Mouse (Mus musculus) CD4-positive, CD25-positive, alpha-beta regulatory T cell, adult 2 months (primary cell): Measurements from ENCODE around the gene H2-Aa.

ENCODE experiments used
- DNase-seq: peaks from one replicate; pipeline ENCODE4 v3.0.0-alpha.2; 2012; ENCODE audit warnings: low read depth, low spot score

Gene H2-Aa

DNA sequence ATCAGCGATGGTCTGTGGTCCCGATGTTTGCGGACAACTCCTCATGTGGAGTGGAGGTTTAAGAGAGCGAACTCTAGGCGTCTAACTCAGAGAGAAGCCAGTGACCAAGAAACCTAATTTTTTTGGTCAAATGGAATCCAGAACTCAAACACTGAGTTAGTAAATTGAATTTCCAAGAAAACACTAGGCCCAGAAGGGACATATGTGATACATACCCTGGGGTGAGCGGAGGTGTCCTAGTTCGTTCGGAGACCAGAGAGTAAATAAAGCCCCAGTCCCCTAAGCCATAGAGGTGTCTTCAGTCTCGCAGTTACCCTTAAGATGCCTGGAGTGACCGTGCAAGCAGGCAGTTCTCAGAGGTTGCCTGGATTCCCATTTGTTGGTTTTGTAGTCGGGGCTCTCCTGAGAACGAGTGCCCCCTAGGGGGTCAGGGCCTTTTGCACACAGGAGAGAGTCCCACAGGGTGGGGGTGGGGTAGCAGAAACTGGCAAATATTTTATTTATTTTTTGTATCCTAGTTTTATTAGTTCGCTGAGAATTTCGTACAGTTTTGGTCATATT, 23.7 kb downstream of the H2-Aa start:
- DNase-seq: peak; percentile 54

DNA sequence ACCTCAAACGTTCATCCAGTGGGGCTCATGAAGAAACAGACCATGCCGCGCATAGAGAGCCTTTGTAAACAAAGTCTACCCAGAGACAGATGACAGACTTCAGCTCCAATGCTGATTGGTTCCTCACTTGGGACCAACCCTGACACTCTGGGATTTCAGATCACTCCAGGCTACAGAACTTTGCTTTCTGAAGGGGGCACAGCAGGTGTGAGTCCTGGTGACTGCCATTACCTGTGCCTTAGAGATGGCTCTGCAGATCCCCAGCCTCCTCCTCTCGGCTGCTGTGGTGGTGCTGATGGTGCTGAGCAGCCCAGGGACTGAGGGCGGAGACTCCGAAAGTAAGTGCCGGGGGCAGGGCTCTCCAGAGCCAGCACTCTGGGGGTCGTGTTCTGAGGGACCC, 24.6 kb downstream of the H2-Aa start:
- peak; percentile 91 for DNase-seq

DNA sequence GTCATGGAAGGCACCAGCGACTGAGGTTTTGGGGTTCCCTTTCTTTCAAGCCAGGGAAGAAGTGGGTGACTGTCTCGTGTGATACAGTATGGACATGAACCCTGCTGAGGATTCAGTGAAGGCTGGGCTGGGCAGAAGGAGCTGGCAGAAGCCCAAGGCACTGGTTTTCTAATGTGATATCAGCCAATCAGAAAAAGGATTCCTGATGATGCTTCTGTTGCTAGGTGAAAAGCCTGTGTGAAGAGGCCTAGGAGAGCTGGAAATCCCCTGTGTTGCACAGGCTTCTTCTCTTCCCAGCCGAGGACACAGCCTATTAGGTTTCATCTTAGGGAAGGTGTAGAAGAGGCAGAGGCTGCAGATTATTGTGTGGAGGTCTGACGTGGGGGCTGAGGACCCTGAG, 26.1 kb downstream of the H2-Aa start:
- DNase-seq: peak; percentile 90

DNA sequence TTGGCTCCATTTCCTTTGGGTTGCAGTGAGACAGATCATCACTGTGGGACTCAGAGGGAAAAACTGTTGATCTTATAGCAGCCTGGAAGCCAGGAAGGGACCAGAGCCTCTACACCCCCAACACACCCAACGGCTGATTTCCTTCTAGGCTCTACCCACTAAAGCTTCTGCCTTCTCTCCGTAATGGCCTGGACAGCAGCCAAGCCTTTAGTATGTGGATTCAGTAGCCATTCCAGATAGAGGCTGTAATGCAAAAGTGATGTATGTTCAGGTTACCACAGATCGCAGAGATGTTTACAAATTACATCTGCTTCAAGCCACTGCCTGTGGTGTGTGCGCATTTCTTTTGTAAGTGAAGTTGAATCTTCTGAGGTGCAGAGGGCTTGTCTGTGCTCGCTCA, 27.1 kb downstream of the H2-Aa start:
- DNase-seq: no peak

DNA sequence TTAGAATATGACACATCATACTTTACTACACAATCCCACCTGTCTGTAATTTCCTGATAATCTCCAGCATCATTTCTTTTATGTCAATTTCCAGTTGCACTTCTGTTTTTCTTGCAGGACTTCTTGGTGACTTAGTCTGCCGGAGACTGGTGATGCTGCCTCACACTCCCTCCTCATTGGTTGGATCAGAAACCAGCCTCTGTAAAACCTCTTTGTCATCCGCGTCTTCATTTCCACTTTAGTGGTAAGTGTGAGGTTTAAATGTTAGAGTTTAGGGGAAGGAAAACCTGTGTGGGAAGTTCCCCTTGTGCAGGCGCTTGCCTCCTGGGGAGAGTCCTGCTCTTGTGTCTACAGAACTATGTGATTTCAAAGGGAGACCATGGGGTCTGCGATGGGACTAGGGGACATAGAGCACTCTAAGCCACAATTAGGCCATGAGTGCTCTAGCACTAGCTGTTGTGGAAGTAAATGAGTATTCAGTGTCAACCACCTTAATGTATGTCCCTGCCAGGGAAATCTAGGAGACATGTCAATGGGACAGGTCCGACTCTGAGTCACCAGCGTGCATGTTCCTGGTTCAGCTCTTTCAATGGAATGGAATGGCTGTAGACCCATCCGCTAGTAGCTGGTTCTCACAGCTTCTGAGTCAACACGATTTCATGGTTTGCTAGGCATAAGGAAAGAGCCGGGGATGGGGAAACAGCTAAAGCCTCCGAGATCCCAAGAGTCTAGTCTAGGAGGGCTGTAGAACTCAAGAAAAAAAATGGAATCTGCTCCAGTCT, 29.8 kb downstream of the H2-Aa start, which contains the start of gene H2-Ab1:
H2-Ab1 (plus strand) TSS at position 96 of the 782 bp plus-strand sequence.
- peak; percentile 92 for DNase-seq

DNA sequence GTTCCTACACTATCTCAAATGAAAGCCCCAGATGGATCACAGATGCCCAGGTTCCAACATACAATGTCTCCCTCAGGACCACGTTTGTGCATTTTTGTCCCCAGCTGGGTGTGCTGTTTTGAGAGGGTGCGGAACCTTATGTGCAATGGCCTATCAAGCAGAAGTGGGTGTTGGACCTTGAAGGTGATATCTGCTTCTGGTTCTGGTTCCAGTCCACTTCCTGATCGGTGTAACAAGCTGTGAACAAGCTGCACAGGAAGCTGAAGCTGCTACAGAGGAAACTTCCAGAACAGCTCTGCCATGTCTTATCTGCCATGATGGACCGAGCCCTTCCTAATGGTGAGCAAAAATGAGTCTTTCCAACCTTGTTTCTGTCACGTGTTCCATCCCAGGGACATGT, 31.1 kb downstream of the H2-Aa start:
- no peak for DNase-seq

DNA sequence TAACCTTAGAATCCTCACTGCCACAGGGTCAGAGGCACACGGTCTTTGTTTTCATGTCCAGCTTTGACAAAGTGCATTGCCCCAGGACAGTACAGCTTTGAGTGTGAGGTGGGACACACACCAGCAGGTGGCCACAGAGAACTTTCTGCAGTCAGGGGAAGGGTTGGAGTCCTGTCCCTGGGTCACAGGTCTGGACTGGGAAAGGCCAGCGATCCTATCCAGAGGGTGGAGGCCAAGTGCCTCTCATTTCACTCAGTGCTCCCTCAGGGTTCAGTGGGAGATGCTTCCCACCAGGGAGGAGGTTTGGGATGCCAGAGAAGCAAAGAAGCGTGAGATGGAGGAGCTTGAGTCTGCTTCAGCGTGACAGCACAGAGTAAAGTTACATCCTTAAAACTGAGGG, 36.0 kb downstream of the H2-Aa start:
- no peak for DNase-seq

DNA sequence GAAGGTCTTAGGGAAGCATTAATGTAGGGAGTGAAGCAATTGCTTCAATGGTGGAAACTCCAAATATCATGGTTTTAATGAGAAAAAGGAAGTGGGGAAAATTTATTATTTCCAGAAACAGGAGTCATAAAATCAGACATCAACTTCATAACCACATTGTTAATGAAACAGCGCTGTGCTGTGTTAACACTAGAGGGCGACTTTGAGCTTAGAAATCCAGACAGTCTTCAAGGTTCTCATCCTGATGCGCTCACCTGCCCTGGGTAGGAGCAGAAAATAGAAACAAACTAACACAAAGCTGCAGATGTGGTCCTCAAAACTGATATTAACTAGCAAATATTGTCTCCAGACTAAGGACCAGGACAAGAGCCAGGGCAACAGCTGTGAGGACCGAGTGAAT, 37.7 kb downstream of the H2-Aa start:
- peak; percentile 83 for DNase-seq

DNA sequence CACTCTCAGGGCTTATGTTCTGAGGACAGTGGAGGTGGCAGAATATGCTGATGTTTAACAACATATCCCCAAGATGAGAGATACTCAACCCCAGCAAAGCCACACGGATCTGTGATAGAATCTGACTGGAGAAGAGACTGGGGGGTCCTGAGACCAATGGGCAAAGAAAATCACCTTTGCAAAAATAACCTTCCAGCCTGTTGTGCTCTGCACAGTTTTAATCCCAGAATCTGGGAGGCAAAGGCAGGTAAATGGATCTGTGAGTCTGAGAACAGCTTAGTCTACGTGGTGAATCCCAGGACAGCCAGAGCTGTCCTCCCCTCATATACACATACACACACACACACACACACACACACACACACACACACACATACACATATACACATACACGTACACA, 38.3 kb downstream of the H2-Aa start:
- DNase-seq: no peak

DNA sequence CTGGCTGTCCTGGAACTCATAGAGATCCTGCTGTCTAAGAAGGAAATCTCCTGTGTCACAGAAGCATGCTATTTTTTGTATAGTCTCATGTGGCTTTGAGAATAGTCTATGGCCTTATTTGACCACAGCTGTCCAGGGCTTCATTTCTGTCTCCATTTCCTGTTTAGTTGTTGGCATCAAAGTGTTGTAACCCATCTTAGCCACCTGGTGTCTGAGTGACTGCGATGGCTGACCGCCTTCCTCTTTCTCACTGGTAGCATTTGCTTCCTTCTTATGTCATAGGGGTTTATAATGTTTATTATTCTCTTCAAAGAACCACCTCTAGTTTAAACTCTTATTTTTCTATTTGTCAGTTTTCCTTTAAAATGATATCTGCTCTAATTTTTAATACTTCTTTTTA, 38.9 kb downstream of the H2-Aa start:
- no peak for DNase-seq

DNA sequence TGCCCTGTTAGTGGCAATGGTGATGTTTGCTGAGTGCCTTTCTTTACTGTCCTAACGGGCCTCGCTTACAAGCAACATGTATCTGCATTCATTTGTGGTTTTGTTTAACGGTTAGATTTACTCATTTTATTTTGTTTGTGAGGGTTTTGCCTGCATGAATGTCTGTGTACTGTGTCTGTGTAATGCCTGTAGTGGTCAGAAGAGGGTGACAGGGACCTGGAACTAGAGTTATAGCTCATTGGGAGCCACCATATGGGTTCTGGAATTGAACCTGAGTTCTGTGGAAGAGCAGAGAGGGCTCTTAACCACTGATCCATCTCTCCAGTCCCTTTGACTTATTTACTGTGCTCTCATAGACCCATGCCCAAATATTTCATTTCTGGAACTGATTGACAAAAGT, 40.6 kb downstream of the H2-Aa start:
- DNase-seq: no peak

DNA sequence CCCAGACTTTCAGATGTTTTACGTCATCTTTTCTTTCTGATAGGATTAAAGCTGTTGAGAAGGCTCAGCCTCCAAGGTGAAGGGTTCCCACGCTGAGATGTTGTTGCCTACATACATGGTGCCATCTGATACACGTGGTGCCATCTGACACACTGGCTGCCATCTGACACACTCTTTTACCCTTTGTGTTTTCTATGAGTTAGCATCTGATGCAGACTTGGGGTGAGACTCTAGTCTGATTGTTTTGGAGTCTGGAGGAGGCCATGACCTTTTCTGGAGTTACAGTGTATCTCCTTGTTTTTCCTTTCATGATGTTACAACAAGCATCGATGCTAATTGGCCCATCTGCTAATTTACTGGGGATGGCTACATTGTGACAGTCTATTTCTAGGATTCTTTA, 43.0 kb downstream of the H2-Aa start:
- DNase-seq: no peak

DNA sequence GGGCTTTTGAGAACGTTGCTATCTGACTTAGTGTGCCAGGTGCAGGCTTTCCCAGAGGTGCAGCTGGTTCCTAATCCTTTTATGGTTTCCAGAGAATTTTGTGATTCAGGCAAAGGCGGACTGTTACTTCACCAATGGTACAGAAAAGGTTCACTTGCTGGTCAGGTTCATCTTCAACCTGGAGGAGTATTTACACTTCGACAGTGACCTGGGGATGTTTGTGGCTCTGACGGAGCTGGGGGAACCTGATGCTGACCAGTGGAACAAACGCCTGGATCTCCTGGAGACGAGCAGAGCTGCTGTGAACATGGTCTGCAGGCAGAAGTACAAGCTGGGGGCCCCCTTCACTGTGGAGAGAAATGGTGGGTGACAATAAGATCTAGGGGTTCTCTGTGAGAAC, 46.7 kb downstream of the H2-Aa start:
- DNase-seq: no peak

DNA sequence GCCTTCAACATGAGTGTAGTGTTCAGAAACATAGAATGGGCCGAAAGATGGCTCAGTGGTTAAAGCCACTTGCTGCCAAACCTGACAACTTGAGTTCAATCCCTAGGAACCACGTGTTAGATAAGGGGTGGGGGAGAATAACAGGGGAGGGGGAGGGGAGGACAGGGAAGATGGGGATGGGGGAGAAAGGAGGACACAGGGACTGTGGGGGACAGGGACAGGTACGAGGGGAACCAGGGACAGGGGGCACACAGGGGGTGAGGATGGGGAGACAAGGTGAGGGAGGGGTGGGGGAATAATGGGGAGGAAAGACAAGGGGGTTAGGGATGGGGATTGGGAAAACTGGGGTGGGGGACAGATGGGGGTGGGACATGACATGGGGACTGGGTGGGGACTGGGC, 47.3 kb downstream of the H2-Aa start:
- DNase-seq: no peak

DNA sequence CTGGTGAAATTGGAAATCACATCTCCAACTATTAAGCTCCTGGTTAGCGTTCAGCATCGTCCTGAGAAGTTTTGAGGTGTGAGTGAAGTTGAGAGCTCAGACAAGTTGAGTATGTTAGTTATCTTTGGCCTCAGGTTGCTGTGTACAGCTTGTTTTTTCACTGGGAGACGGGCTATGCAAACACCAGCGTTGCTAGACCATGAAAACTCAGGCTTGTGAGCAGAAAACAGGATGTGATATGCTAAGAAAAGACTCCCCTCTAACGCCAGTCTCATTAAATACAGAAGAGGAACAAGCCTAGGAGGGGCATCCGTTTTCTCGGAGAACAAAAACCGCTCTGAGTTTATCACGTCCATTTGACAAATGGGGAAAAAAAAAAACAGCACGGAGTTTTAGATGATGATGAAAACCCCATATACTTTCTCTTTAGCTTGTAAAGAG, 48.0 kb downstream of the H2-Aa start:
- DNase-seq: peak; percentile 69

DNA sequence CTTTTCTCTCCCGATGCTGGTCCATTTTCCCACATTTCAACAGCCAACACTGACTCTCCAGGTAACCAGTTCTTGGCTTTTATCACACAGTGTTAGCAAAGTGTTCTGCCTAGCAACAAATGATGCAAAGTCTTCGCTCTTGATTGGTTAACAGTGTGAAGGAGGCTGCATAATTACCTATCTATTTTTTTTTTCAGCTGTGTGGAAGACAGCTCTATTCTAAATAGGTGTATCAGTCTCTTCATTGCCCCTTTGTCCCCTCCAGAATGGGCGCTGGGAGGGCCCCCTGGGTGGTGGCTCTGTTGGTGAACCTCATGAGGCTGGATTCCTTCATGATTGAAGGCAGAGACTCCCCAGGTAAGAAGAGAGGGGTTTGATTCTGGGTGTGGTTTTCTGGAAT, 48.9 kb downstream of the H2-Aa start, which contains the start of gene H2-Ob:
H2-Ob (plus strand) TSS at position 198 of the 400 bp plus-strand sequence.
- DNase-seq: peak; percentile 93

DNA sequence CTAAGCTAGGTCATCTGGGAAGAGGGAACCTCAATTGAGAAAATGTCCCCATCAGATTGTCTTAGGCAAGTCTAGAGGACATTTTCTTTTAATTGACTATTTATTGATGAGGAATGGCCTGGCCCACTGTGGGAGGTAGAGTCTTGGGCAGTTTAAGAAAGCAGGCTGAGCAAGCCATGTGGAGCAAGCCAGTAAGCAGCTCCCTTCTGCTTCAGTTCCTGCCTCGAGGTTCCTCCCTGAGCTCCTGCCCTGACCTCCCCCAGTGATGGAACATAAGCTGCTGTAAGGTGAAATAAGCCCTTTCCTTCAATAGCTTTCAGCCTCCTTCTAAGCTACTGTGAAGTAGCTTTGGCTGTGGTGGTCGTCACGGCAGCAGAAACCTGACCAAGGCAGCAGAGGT, 49.9 kb downstream of the H2-Aa start:
- no peak for DNase-seq

DNA sequence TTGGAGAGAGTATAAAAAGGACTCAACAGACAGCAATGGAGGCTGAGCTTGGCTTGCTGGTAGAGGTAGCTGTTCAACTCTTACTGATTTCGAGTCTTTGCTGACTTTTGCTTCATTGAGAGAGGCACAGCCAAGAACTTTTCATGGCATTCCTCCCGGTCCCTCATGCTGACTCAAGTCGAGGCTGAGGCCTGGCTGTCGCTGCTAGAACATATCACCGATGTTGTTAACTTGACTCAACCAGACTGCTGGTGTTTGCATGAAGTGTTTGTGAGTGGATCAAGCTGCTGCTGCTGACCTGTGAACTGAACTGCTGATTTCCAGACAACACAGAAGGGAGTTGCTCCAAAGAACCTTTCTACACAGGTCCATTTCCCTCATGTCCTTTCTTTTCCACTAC, 50.9 kb downstream of the H2-Aa start:
- DNase-seq: no peak

DNA sequence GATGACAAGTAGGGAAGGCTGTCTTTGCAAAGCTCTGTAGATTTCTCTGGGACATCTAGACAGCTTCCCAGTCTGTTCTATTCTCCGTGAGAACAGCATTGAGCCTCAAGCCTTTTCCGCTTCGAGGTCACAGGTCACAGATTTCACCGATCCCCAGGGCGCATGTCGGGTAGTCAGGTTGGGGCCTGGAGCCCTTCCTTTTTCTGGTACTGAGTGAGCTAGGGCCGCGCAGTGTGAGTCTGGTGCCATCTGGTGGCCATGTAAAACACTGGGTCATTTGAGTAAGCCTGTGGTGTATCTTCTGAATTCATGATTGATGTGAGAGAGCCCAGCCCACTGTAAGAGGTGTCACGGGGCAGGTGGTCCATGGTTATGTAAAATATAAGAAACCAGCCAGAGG, 52.7 kb downstream of the H2-Aa start:
- DNase-seq: peak; percentile 97
